Mouse (Mus musculus) stomach, postnatal 0 days (tissue): Measurements from ENCODE around the gene Abhd15.

Source experiments
- CTCF ChIP-seq: IDR thresholded peaks from 2 replicates; pipeline ENCODE4 v1.5.1; 2016; ENCODE audit warnings: antibody characterized with exemption, low read depth, mild to moderate bottlenecking, moderate library complexity
- EP300 ChIP-seq: optimal IDR thresholded peaks from 2 replicates; pipeline ENCODE3; 2016; ENCODE audit warnings: antibody characterized with exemption

DNA sequence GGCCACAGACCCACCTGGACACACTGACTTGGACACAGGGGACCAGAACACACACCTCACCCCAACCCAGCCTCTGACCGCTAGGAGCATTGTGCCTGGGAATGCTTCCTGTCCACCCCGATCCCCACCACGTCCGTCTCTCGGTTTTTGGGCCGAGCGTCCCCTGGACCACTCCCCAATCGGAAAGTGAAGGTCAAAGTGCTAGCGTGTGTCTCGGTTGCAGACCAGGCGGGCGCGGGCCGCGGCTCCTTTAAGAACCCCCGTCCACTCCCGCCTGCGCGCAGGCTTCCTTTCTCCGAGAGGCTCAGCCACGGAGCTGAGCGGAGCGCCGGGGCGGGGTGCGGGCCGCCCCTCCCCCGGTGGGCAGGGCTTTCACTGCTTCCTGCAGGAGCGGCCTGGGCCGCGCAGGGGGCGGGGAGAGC, 22.0 kb upstream of the Abhd15 start:
- peak; percentile 40; the same call in 1 of the 2 replicates for TF ChIP-seq CTCF
- no peak for TF ChIP-seq EP300
